Mouse (Mus musculus): ENCODE measurements around the gene Dna2. TPM values are rescaled to one million over a fixed set of nuclear protein-coding genes. Genes with fewer than 3 reads are reported as not detected.
A peak's percentile ranks its signal among the peaks of the same experiment; 100 is the strongest.

Gene Dna2
- polyA plus RNA-seq, 1 experiment from 2014 or later: 27.5 TPM

- DNase-seq (ENCODE audit: low spot score) (no peak), ATAC-seq (ENCODE audit: insufficient read depth, low FRiP score, low TSS enrichment) (no peak)
- Histone ChIP-seq H3K9ac (ENCODE audit: low read length) (no peak overlapping the region), H3K27ac (ENCODE audit: low read depth, low read length) (no peak overlapping the region), H3K9me3 (ENCODE audit: control insufficient read depth, low read length) (no peaks in the 10 kb centered on the region), H3K4me1 (ENCODE audit: control insufficient read depth, insufficient read depth, low read length) (peaks cover 12% of the 10 kb centered on the region), H3K4me2 (ENCODE audit: low read depth) (no peak overlapping the region), H3K4me3 (ENCODE audit: low read depth, low read length) (no peak overlapping the region), H3K27me3 (ENCODE audit: control insufficient read depth, insufficient read depth, low read length) (no peaks in the 10 kb centered on the region), H3K36me3 (ENCODE audit: control insufficient read depth, insufficient read depth, low read length) (peaks cover 10% of the 10 kb centered on the region)
- 91% methylated on average over 6 of the region's 6 CpGs for WGBS
Measured at GRCm38 (mm10) chr10:63019304-63019703, 72.5 kb downstream of the Dna2 start.

GRCm38 (mm10) chr10:63021702-63022101 lies 74.9 kb downstream of the Dna2 start:
- Histone ChIP-seq H3K4me1 (ENCODE audit: control insufficient read depth, insufficient read depth, low read length) (peaks cover 21% of the 10 kb centered on the region), H3K27ac (ENCODE audit: low read depth, low read length) (no peak overlapping the region), H3K9me3 (ENCODE audit: control insufficient read depth, low read length) (no peaks in the 10 kb centered on the region), H3K4me2 (ENCODE audit: low read depth) (peak overlapping the region; percentile 55), H3K27me3 (ENCODE audit: control insufficient read depth, insufficient read depth, low read length) (no peaks in the 10 kb centered on the region), H3K9ac (ENCODE audit: low read length) (no peak overlapping the region), H3K36me3 (ENCODE audit: control insufficient read depth, insufficient read depth, low read length) (peaks cover 3% of the 10 kb centered on the region; the same call in 1 of the 2 replicates), H3K4me3 (ENCODE audit: low read depth, low read length) (peak overlapping the region; percentile 78)
- WGBS: 70% methylated on average over 4 of the region's 4 CpGs
- DNase-seq (ENCODE audit: low spot score) (no peak), ATAC-seq (ENCODE audit: insufficient read depth, low FRiP score, low TSS enrichment) (no peak)

DNA sequence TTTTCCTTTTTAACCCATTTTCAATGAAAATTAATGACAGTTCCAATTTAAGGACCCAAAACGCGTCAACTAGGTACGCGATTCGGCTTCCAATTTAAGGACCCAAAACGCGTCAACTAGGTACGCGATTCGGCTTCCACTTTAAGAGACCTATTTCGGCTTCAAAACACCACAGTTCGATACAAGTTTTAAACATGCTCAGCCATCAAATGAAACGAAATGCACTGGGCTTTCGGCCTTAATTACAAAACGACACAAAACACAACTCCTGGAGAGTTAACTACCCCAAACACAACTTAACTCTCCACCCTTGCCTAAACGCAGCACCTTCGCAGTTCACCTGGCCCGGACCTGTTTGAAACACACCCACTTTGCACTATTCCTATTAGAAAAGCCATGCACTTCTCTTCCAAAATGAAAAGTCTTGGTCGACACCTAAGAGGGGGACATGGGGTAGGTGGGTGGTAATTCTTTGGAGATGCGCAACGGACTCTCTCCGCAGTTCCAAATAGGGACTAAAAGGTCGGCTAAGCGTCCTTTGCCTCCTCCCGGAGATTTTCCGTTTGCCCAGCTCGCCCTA lies 75.8 kb downstream of the Dna2 start:
- H3K9ac ChIP-seq (ENCODE audit: low read length): peak overlapping the region; percentile 96
- H3K4me1 ChIP-seq (ENCODE audit: control insufficient read depth, insufficient read depth, low read length): peaks cover 24% of the 10 kb centered on the region
- peak overlapping the region; percentile 55 for H3K4me2 ChIP-seq (ENCODE audit: low read depth)
- ATAC-seq (ENCODE audit: insufficient read depth, low FRiP score, low TSS enrichment): no peak
- peak; percentile 18 for DNase-seq (ENCODE audit: low spot score)
- no peaks in the 10 kb centered on the region for H3K27me3 ChIP-seq (ENCODE audit: control insufficient read depth, insufficient read depth, low read length)
- no peaks in the 10 kb centered on the region for H3K9me3 ChIP-seq (ENCODE audit: control insufficient read depth, low read length)
- WGBS: under 1% methylated on average over 27 of the region's 27 CpGs
- H3K36me3 ChIP-seq (ENCODE audit: control insufficient read depth, insufficient read depth, low read length): no peaks in the 10 kb centered on the region
- H3K4me3 ChIP-seq (ENCODE audit: low read depth, low read length): peak overlapping the region; percentile 78
- H3K27ac ChIP-seq (ENCODE audit: low read depth, low read length): peak overlapping the region; percentile 100

DNA sequence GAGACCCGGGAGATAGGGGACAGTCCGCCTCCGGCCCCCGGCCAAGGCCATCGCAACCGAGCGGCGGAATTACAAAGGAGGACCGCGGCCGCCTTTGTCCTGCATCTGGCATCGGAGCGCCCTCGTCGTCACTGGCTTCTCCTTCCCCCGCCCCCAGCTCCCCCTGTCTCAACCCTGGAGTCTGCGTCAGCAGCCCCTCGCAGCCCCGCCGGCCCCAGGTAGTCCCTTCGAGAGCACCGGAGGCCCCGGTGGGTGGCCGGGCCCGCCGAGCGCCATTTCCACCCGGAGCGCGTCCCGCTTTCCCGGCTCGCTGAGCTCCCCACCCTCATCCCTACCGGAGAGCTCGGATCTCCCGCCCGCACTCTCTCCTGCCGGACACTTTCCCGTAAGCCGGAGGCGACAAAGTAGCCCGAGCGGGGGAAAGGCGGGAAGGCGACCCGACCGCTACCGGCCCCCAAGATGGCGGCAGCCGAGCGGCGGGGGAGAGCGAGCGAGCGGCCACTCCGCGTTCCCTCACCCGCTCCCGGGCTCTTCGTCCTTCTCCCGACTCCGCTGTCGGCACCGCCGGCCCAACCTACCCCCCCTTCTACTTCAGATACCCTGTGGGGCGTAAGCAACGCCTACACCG lies 76.4 kb downstream of the Dna2 start:
- Histone ChIP-seq H3K4me1 (ENCODE audit: control insufficient read depth, insufficient read depth, low read length) (peaks cover 24% of the 10 kb centered on the region), H3K27ac (ENCODE audit: low read depth, low read length) (peak overlapping the region; percentile 100), H3K4me3 (ENCODE audit: low read depth, low read length) (peak overlapping the region; percentile 78), H3K36me3 (ENCODE audit: control insufficient read depth, insufficient read depth, low read length) (no peaks in the 10 kb centered on the region), H3K27me3 (ENCODE audit: control insufficient read depth, insufficient read depth, low read length) (no peaks in the 10 kb centered on the region), H3K4me2 (ENCODE audit: low read depth) (peak overlapping the region; percentile 55), H3K9me3 (ENCODE audit: control insufficient read depth, low read length) (no peaks in the 10 kb centered on the region), H3K9ac (ENCODE audit: low read length) (peak overlapping the region; percentile 96)
- DNase-seq (ENCODE audit: low spot score) (peak; percentile 72), ATAC-seq (ENCODE audit: insufficient read depth, low FRiP score, low TSS enrichment) (peak; percentile 25)
- under 1% methylated on average over 68 of the region's 68 CpGs for WGBS

Other genes starting within 250 kb of the Dna2 start
- gene Stox1, start 220.9 kb upstream of the Dna2 start, polyA plus RNA-seq (2014; fragmentation: Nextera tagmentation; extraction: Ambion mirVana): 1.1 and 1.9 TPM in 2 replicates
- gene Ccar1, start 154.7 kb upstream of the Dna2 start, polyA plus RNA-seq (2014; fragmentation: Nextera tagmentation; extraction: Ambion mirVana): 154 and 167 TPM in 2 replicates
- gene Tet1, start 38.0 kb upstream of the Dna2 start, polyA plus RNA-seq (2014; fragmentation: Nextera tagmentation; extraction: Ambion mirVana): 30.1 and 30.4 TPM in 2 replicates
- gene Slc25a16, start 26.4 kb upstream of the Dna2 start, polyA plus RNA-seq (2014; fragmentation: Nextera tagmentation; extraction: Ambion mirVana): 11.6 and 12.1 TPM in 2 replicates
- gene Rufy2, start 33.2 kb downstream of the Dna2 start, polyA plus RNA-seq (2014; fragmentation: Nextera tagmentation; extraction: Ambion mirVana): 20.1 and 22.7 TPM in 2 replicates
- 147 and 159 TPM in 2 replicates for gene Hnrnph3, start 77.2 kb downstream of the Dna2 start, polyA plus RNA-seq (2014; fragmentation: Nextera tagmentation; extraction: Ambion mirVana)
- gene Pbld2, start 77.3 kb downstream of the Dna2 start, polyA plus RNA-seq (2014; fragmentation: Nextera tagmentation; extraction: Ambion mirVana): 0.55 and 1.4 TPM in 2 replicates
- 0.99 and 1.4 TPM in 2 replicates for gene Pbld1, start 113.1 kb downstream of the Dna2 start, polyA plus RNA-seq (2014; fragmentation: Nextera tagmentation; extraction: Ambion mirVana)
- gene Atoh7, start 152.6 kb downstream of the Dna2 start, polyA plus RNA-seq (2014; fragmentation: Nextera tagmentation; extraction: Ambion mirVana): 0.49 and 0.89 TPM in 2 replicates